In the genomic region with DNA sequence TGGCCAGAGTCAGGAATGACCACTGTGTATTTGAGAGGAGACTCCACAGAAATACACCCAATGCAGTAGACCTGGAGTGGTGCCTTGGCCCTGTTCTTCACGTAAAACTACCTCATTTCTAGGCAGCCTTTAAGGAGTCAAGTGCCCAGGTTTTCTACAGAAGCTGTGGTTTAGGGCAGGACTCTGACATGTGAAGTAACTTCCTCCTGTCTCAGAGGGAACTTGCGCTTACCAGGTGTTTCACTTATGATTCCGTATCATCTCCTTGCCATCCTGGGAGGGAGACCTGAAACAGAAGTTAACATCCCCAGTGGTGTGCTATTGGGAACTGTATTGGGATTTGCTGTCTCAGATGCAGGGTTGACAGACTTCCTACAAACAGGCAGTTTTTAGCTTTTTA, we compare ENCODE assay signal across 36 mouse cellular contexts. TPM values are rescaled to one million over a fixed set of nuclear protein-coding genes. Genes with fewer than 3 reads are reported as not detected.
DNase-seq lines count a peak whose midpoint lies in the region; ATAC-seq lines count a peak whose summit lies in the region.
"Had no signal": no experiment of that assay in that cellular context is flagged by ENCODE, and none has a peak within 500 bp of the region (broad histone marks: within the 10 kb centered on the region; RNA-seq: fewer than 3 reads in every experiment).

No protein-coding gene starts in this region.

- no peak overlapping the region for H3K4me2 ChIP-seq in hindbrain, embryonic 14.5 days (replicated peaks)
- H3K4me2 ChIP-seq: embryonic facial prominence, embryonic 12.5 days; heart, embryonic 11.5 days; hindbrain, embryonic 15.5 days; intestine, embryonic 15.5 days; limb, embryonic 12.5 days; liver, embryonic 15.5 days; lung, embryonic 14.5 days; midbrain, embryonic 11.5 days; neural tube, embryonic 13.5 days had no signal

- H3K4me3 ChIP-seq in hindbrain, embryonic 14.5 days (replicated peaks; ENCODE audit: low read length): no peak overlapping the region
- H3K4me3 ChIP-seq: embryonic facial prominence, embryonic 12.5 days; hindbrain, embryonic 15.5 days; intestine, embryonic 15.5 days; limb, embryonic 12.5 days; liver, embryonic 15.5 days; myocyte; neural tube, embryonic 13.5 days had no signal

- H3K4me1 ChIP-seq in hindbrain, embryonic 14.5 days (replicated peaks; ENCODE audit: control insufficient read depth, insufficient read depth, low read length): no peaks in the 10 kb centered on the region
- H3K4me1 ChIP-seq: embryonic facial prominence, embryonic 12.5 days had no signal

- H3K9me3 ChIP-seq in hindbrain, embryonic 14.5 days (ENCODE audit: control insufficient read depth, low read length): no peaks in the 10 kb centered on the region
- H3K9me3 ChIP-seq: embryonic facial prominence, embryonic 12.5 days; hindbrain, embryonic 15.5 days; intestine, embryonic 15.5 days; limb, embryonic 12.5 days; liver, embryonic 15.5 days; neural tube, embryonic 13.5 days had no signal

- peak; percentile 3 for DNase-seq in thymus, postnatal 25 days
- no peak for DNase-seq in thymus, postnatal 10 days (ENCODE audit: low spot score in 2 of 2)
- peak; percentile 10 for DNase-seq in c-Kit-positive CD71-negative TER-119-negative erythroid progenitor cells, embryonic 14.5 days (ENCODE audit: low read depth)
- DNase-seq in heart, postnatal 10 days: no peak
- DNase-seq in embryo, embryonic 10.5 days (ENCODE audit: low spot score): no peak
- no peak for DNase-seq in hindbrain, embryonic 14.5 days (ENCODE audit: low spot score)
- DNase-seq: adrenal gland, postnatal 14 days; cerebellum, adult 11-12 months; cerebellum, postnatal 14 days; gastrocnemius, postnatal 14 days; heart, adult 18-20 months; heart, postnatal 4 days; kidney, adult 8-10 months; kidney, postnatal 4 days; layer of hippocampus, adult 9-11 months; lung, embryonic 14.5 days; lung, postnatal 14 days; retina, postnatal 1 day; right cerebral cortex, postnatal 14 days; thymus, postnatal 36 days had no signal

- H3K9ac ChIP-seq in hindbrain, embryonic 14.5 days: no peak overlapping the region
- H3K9ac ChIP-seq: embryonic facial prominence, embryonic 12.5 days; hindbrain, embryonic 15.5 days; intestine, embryonic 15.5 days; limb, embryonic 12.5 days; liver, embryonic 15.5 days; lung, embryonic 14.5 days; neural tube, embryonic 13.5 days had no signal

- WGBS in hindbrain, embryonic 14.5 days: 82% methylated on average over 3 of the region's 3 CpGs

- intact Hi-C loops in heart, postnatal 10 days (cut with DNase I): no loop called here

- no peaks in the 10 kb centered on the region for H3K36me3 ChIP-seq in hindbrain, embryonic 14.5 days (replicated peaks; ENCODE audit: control insufficient read depth, insufficient read depth)
- H3K36me3 ChIP-seq: embryonic facial prominence, embryonic 12.5 days; hindbrain, embryonic 15.5 days; intestine, embryonic 15.5 days; limb, embryonic 12.5 days; liver, embryonic 15.5 days had no signal

- no peaks in the 10 kb centered on the region for H3K27me3 ChIP-seq in hindbrain, embryonic 14.5 days (ENCODE audit: control insufficient read depth, insufficient read depth, low read length)
- H3K27me3 ChIP-seq: hindbrain, embryonic 15.5 days had no signal

- peak; percentile 89 for ATAC-seq in megakaryocyte, adult 5-6 weeks (ENCODE audit: poor library complexity, severe bottlenecking)
- no peak for ATAC-seq in hindbrain, embryonic 14.5 days (ENCODE audit: low FRiP score)
- ATAC-seq: forebrain, embryonic 14.5 days; intestine, embryonic 15.5 days; midbrain, embryonic 16.5 days; Patski had no signal

- no peak overlapping the region for H3K27ac ChIP-seq in hindbrain, embryonic 14.5 days
- H3K27ac ChIP-seq: embryonic facial prominence, embryonic 12.5 days; hindbrain, embryonic 15.5 days; intestine, embryonic 15.5 days; kidney, postnatal 0 days; limb, embryonic 12.5 days; liver, embryonic 15.5 days; neural tube, embryonic 13.5 days had no signal

RNA-seq across cellular contexts. Expression of a gene that starts 1.2 kb away (rescaled TPM):
- total RNA-seq in megakaryocyte, adult 5-6 weeks (2015): 1.4 and 2.5 TPM in 2 replicates
- total RNA-seq in megakaryocyte, adult 5-6 weeks (2017): 0.29 and 1.6 TPM in 2 replicates
- total RNA-seq in heart, postnatal 10 days (2021): under 1 TPM; 0.22 to 0.29 TPM
- 14.0 and 14.4 TPM in 2 replicates for polyA plus RNA-seq in hindbrain, embryonic 14.5 days (2014; fragmentation: Nextera tagmentation; extraction: Ambion mirVana)
- total RNA-seq: liver, adult 2 months had no signal
- polyA plus RNA-seq: liver, adult 2 months had no signal

RNA-seq across cellular contexts. Expression of a gene that starts 5.9 kb away (rescaled TPM):
- 0.98 and 1.1 TPM in 2 replicates for total RNA-seq in megakaryocyte, adult 5-6 weeks (2015)
- 1.5 and 3.5 TPM in 2 replicates for total RNA-seq in megakaryocyte, adult 5-6 weeks (2017)
- under 1 TPM in 1 of 2 experiments, not detected in 1; 0.53 TPM for total RNA-seq in heart, postnatal 10 days (2021)
- polyA plus RNA-seq in hindbrain, embryonic 14.5 days (2014; fragmentation: Nextera tagmentation; extraction: Ambion mirVana): 0.16 TPM in 1 of 2 replicates, not detected in the other
- total RNA-seq: adrenal gland, postnatal 14 days; left cerebral cortex, postnatal 25 days; liver, adult 2 months had no signal
- polyA plus RNA-seq: midbrain, embryonic 16.5 days; neural tube, embryonic 13.5 days; Patski had no signal

Comparison
In these comparisons a context has a peak if more than half of its experiments do, and no peak if none do; other contexts are left out.
1. DNase-seq: peak in thymus, postnatal 25 days (single experiment) and c-Kit-positive CD71-negative TER-119-negative erythroid progenitor cells, embryonic 14.5 days (single experiment); none in thymus, postnatal 10 days (0 of 2), heart, postnatal 10 days (0 of 2), embryo, embryonic 10.5 days (single experiment) and hindbrain, embryonic 14.5 days (single experiment).